Mouse (Mus musculus) testis, adult 2 months (tissue): ENCODE results near the gene Kat14. TPM values are rescaled to one million over a fixed set of nuclear protein-coding genes. Genes with fewer than 3 reads are reported as not detected.

Experiments used
- H3K27ac ChIP-seq: fragments of 200-500 bp; 2 replicates; pipeline ENCODE4 v1.5.1; 2012; ENCODE audit warnings: low read depth, low read length; ENCODE audit not compliant: control insufficient read depth, insufficient read depth
- H3K27me3 ChIP-seq: fragments of 200-500 bp; 2 replicates; pipeline ENCODE4 v1.6.1; 2012; ENCODE audit warnings: mild to moderate bottlenecking, low read length, moderate library complexity; ENCODE audit not compliant: control insufficient read depth, insufficient read depth
- H3K36me3 ChIP-seq: fragments of 200-500 bp; 2 replicates; pipeline ENCODE4 v1.6.1; 2012; ENCODE audit warnings: mild to moderate bottlenecking, low read length; ENCODE audit not compliant: control insufficient read depth, insufficient read depth
- H3K4me1 ChIP-seq: fragments of 200-500 bp; 2 replicates; pipeline ENCODE4 v1.6.1; 2012; ENCODE audit warnings: low read length; ENCODE audit not compliant: control insufficient read depth, insufficient read depth
- H3K4me3 ChIP-seq: fragments of 200-500 bp; 2 replicates; pipeline ENCODE4 v1.5.1; 2012; ENCODE audit warnings: low read depth, mild to moderate bottlenecking, low read length, moderate library complexity, mixed read lengths; ENCODE audit not compliant: control insufficient read depth
- CTCF ChIP-seq: fragments of 200-500 bp; IDR thresholded peaks from 2 replicates; pipeline ENCODE4 v1.5.1; 2012; ENCODE audit warnings: low read depth, mild to moderate bottlenecking, inconsistent platforms, low read length, moderate library complexity; ENCODE audit not compliant: control insufficient read depth, insufficient read depth, insufficient replicate concordance
- POLR2A ChIP-seq: fragments of 200-500 bp; IDR thresholded peaks from 2 replicates; pipeline ENCODE4 v1.6.1; 2012; ENCODE audit warnings: low read depth, mild to moderate bottlenecking, inconsistent platforms, low read length, moderate library complexity; ENCODE audit not compliant: control insufficient read depth
- polyA plus RNA-seq: library from polyadenylated mRNA; depleted of rRNA; stranded (reverse); fragments of >200 nt; gene quantifications from 2 replicates; pipeline ENCODE4 v1.2.3, GENCODE M21; 2012; rRNA removed

The Kat14 gene
- polyA plus RNA-seq, result 6.9 and 7.2 TPM in 2 replicates

- Histone ChIP-seq H3K36me3 (no peaks in the 10 kb centered on the region), H3K27ac (peak within 1 kb of the TSS; percentile 83), H3K4me3 (peak within 1 kb of the TSS; percentile 88), H3K27me3 (no peaks in the 10 kb centered on the region), H3K4me1 (no peaks in the 10 kb centered on the region; the same call in 1 of the 2 replicates)
- peak; percentile 56; the same call in 1 of the 2 replicates for TF ChIP-seq POLR2A
- TF ChIP-seq CTCF, result no peak
Measured at GRCm38 (mm10) chr2:144368400-144369019, at the start of gene Kat14, which contains the start of gene Pet117. Gene Kat14, plus strand, starts transcription at chr2:144368983. Gene Pet117, plus strand, starts transcription at chr2:144368996.

GRCm38 (mm10) chr2:144324218-144324617 is 44.6 kb upstream of the Kat14 start:
- TF ChIP-seq POLR2A, result no peak
- TF ChIP-seq CTCF, result no peak

GRCm38 (mm10) chr2:144329451-144329850 is 39.3 kb upstream of the Kat14 start:
- peak overlapping the region; percentile 28 for H3K4me3 ChIP-seq

More at GRCm38 (mm10) chr2:144324218-144324617, 44.6 kb upstream of the Kat14 start:
- Histone ChIP-seq H3K4me1 (no peaks in the 10 kb centered on the region; the same call in 1 of the 2 replicates), H3K27ac (no peak overlapping the region), H3K27me3 (no peaks in the 10 kb centered on the region), H3K4me3 (no peak overlapping the region), H3K36me3 (no peaks in the 10 kb centered on the region)

GRCm38 (mm10) chr2:144329937-144330336 is 38.8 kb upstream of the Kat14 start:
- peak overlapping the region; percentile 88 for H3K4me3 ChIP-seq
- H3K36me3 ChIP-seq, result no peaks in the 10 kb centered on the region
- peaks cover 18% of the 10 kb centered on the region for H3K4me1 ChIP-seq
- H3K27ac ChIP-seq, result no peak overlapping the region
- H3K27me3 ChIP-seq, result no peaks in the 10 kb centered on the region
- TF ChIP-seq CTCF (no peak), POLR2A (no peak)

More at GRCm38 (mm10) chr2:144329451-144329850, 39.3 kb upstream of the Kat14 start:
- no peak overlapping the region for H3K27ac ChIP-seq
- H3K4me1 ChIP-seq, result peaks cover 18% of the 10 kb centered on the region
- TF ChIP-seq POLR2A (no peak), CTCF (no peak)
- H3K36me3 ChIP-seq, result no peaks in the 10 kb centered on the region
- H3K27me3 ChIP-seq, result no peaks in the 10 kb centered on the region

GRCm38 (mm10) chr2:144330352-144330959 is 38.3 kb upstream of the Kat14 start:
- Histone ChIP-seq H3K36me3 (no peaks in the 10 kb centered on the region), H3K4me3 (peak overlapping the region; percentile 88), H3K27me3 (no peaks in the 10 kb centered on the region), H3K27ac (no peak overlapping the region), H3K4me1 (peaks cover 18% of the 10 kb centered on the region)
- no peak for TF ChIP-seq CTCF
- TF ChIP-seq POLR2A, result no peak

- Histone ChIP-seq H3K4me3 (peak overlapping the region; percentile 88), H3K4me1 (peaks cover 18% of the 10 kb centered on the region), H3K36me3 (no peaks in the 10 kb centered on the region), H3K27ac (no peak overlapping the region), H3K27me3 (no peaks in the 10 kb centered on the region)
- TF ChIP-seq POLR2A (no peak), CTCF (no peak)
Measured at GRCm38 (mm10) chr2:144330960-144331371, 37.8 kb upstream of the Kat14 start.
